Mouse (Mus musculus) cerebellum, adult 11 months (tissue): ENCODE measurements around the gene Cldn20.

Experiments used
- DNase-seq: peaks from one replicate; pipeline ENCODE4 v3.0.0; 2022

Gene Cldn20

DNA sequence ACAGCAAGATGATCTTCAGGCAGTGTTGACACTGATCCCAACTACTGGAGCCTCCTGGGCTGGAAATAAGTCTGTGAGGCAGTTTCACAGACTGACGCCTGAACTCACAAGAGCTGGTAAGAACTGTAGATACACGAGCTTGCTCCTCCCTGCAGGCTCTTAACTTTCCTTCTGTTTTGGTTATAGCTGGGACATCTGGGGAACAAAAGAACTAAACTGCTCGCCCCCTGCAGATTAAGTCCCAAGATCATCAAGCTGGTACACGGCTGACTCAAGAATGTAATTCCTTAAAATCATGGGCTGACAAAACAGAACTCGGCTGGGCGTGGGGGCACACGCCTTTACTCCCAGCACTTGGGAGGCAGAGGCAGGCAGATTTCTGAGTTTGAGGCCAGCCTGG is 1.8 kb upstream of the Cldn20 start:
- no peak for DNase-seq

DNA sequence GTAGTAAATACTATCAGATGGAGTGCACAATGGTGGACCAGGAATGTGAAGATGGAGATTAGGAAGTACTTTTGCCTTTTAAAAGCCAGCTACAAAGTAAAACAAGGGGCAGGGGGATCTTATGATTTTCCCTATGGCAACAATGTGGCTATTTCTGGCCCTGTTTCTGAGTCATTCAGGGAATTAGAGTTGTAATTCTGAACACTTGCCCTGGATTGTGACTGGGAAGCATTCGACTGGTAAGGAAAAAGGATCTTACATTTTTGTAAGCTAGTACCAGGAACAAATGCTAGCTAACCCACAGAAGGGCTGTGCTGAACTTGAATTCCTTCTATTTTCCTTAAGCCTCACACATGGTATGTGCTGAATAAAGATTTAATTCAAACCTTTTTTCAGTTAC is 713 bp upstream of the Cldn20 start:
- DNase-seq = no peak

DNA sequence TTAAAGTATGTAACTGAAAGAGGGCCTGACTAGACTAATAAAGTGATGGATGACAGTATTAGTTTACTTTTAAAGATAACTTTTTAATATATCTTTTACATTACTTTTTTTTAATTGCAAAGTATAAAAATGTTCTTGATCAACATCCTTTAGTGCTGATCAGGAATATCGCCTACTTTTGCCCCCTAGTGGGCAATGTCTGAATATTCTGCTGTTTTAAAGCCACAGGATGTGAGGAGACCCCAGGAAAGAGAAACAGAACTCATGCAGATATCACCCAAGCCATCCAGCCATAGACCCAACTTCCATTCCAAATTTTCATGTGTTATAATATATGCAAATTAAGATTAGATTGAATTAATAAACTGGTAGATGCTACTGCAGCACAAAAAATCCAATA is 1.1 kb downstream of the Cldn20 start:
- no peak for DNase-seq

DNA sequence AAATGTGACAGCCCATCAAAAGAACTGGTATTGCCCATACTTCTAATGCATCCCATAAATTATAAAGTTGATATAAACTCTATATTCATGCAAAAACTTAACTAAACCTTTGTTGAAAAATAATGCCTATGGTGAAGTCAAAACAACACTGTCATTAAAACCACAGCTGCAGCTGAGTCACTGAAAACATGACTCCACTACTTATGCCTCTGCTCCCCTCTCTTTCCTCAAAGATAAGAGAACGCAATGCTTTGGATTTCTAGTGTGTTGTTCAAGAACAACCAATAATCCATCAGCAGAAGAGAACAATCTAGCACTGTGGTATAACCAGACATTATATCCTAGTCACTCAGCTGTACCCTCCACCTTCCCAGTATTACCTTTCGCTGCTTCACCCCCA is 8.0 kb downstream of the Cldn20 start:
- no peak for DNase-seq

- DNase-seq = no peak
These were observed 8.7 kb downstream of the Cldn20 start for GRCm38 (mm10) chr17:3541033-3541432.

GRCm38 (mm10) chr17:3547725-3548124 is 15.4 kb downstream of the Cldn20 start:
- DNase-seq = no peak

DNA sequence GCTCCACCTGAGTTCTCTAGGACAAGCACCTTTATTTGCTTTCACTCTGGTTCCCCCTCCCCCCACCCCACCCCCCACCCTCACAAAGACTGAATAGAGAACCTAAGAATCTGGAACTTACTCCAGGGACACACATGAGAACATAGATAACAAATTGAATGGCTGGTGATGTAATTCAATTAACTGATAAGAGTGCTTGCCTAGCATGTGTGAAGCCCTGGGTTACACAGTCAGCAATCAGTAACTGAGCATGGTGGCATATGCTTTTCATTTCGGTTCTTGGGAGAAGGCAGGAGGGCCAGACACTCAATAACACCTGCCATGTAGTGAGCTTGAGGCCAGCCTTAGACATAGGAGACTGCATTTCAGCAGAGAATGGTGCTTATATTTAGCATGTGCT is 23.9 kb downstream of the Cldn20 start:
- no peak for DNase-seq

GRCm38 (mm10) chr17:3557331-3558311 is 25.3 kb downstream of the Cldn20 start, which contains the start of gene Tfb1m:
Tfb1m (minus strand) TSS chr17:3557781.
- DNase-seq = peak; percentile 96

- DNase-seq = no peak
These were observed 26.1 kb downstream of the Cldn20 start for GRCm38 (mm10) chr17:3558356-3558870.

- DNase-seq = no peak
These were observed 28.2 kb downstream of the Cldn20 start for GRCm38 (mm10) chr17:3560534-3560933.

DNA sequence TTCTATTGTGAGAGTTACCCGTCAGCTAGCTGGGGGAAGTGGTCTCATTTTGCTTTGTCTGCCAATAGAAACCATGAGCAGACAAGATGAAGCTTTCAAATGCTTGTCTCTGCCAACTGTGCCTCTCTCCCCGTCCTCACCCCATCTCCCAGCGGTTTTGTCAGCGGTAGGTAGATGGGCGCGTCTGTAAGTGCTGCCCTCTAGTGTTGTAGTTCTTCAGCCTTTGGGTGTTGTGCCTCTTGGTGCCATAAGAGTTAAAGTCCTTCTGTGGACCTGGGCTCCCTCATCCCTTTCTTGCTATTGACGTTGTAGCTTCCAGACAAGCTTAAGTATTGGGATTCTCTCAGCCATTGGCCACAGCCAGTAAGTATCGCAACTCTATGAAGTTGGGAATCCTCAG is 30.1 kb downstream of the Cldn20 start:
- DNase-seq = no peak

GRCm38 (mm10) chr17:3570876-3571275 is 38.5 kb downstream of the Cldn20 start:
- DNase-seq = peak; percentile 42
